ENCODE assay signal across 8 mouse cellular contexts in genomic region chr15:12549271-12549918, GRCm38 (mm10).
DNase-seq lines count a peak whose midpoint lies in the region; ATAC-seq and TF ChIP-seq lines count a peak whose summit lies in the region.

No protein-coding gene starts in this region.

- intact Hi-C loops in gastrocnemius, postnatal 36 days (cut with DNase I) = no loop called here

- peaks cover 16% of the 10 kb centered on the region; the same call in 1 of the 2 replicates for H3K4me1 ChIP-seq in lung, embryonic 14.5 days (ENCODE audit: insufficient read depth)

- H3K4me2 ChIP-seq in lung, embryonic 14.5 days = peak overlapping the region; percentile 98

- H3K36me3 ChIP-seq in lung, embryonic 14.5 days (ENCODE audit: insufficient read depth) = no peaks in the 10 kb centered on the region

- H3K9me3 ChIP-seq in lung, embryonic 14.5 days (ENCODE audit: low read depth, low read length) = no peaks in the 10 kb centered on the region

- no peaks in the 10 kb centered on the region for H3K27me3 ChIP-seq in lung, embryonic 14.5 days (ENCODE audit: insufficient read depth, low read length)

- H3K4me3 ChIP-seq in lung, embryonic 14.5 days (ENCODE audit: low read depth, low read length) = peak overlapping the region; percentile 54

- peak; percentile 32 to 73 for DNase-seq in adrenal gland, adult (ENCODE audit: inconsistent age in 2 of 2, low spot score in 1 of 2)
- no peak for DNase-seq in adrenal gland, postnatal 4 days (ENCODE audit: low spot score in 2 of 2)
- peak; percentile 34 to 38 for DNase-seq in cerebellum, postnatal 25 days
- peak; percentile 19 to 48 for DNase-seq in gastrocnemius, postnatal 36 days
- DNase-seq in kidney, adult 11 months = peak; percentile 13
- DNase-seq in lung, embryonic 14.5 days = peak; percentile 75
- DNase-seq in retina, adult 2 months (ENCODE audit: low read depth, low spot score) = peak; percentile 75
- no peak for DNase-seq in c-Kit-positive CD71-positive TER-119-positive erythroid progenitor cells, embryonic 14.5 days (ENCODE audit: low spot score)

- WGBS in lung, embryonic 14.5 days = under 1% methylated on average over 28 of the region's 28 CpGs

- peak; percentile 68 for ATAC-seq in lung, embryonic 14.5 days (ENCODE audit: insufficient read depth)

- H3K9ac ChIP-seq in lung, embryonic 14.5 days = peak overlapping the region; percentile 62

- H3K27ac ChIP-seq in lung, embryonic 14.5 days (ENCODE audit: low read depth) = peak overlapping the region; percentile 78; the same call in 1 of the 2 replicates

- no peak for TF ChIP-seq CTCF in lung, embryonic 14.5 days (IDR thresholded peaks at IDR 0.05; ENCODE audit: low read depth)

Comparison
In these comparisons a context has a peak if more than half of its experiments do, and no peak if none do; other contexts are left out.
1. DNase-seq: peak in adrenal gland, adult (2 of 2), cerebellum, postnatal 25 days (2 of 2), gastrocnemius, postnatal 36 days (2 of 2), kidney, adult 11 months (single experiment), lung, embryonic 14.5 days (single experiment) and retina, adult 2 months (single experiment); none in adrenal gland, postnatal 4 days (0 of 2) and c-Kit-positive CD71-positive TER-119-positive erythroid progenitor cells, embryonic 14.5 days (single experiment).